Mouse (Mus musculus) olfactory bulb, adult 2 months (tissue): ENCODE data around the gene Cldn9.

Experiments used
- CTCF ChIP-seq: fragments of 200-500 bp; IDR thresholded peaks from 2 replicates; pipeline ENCODE4 v1.5.1; 2012; ENCODE audit warnings: low read depth, mild to moderate bottlenecking, low read length, moderate library complexity; ENCODE audit not compliant: insufficient read depth
- POLR2A ChIP-seq: fragments of 200-500 bp; IDR thresholded peaks from 2 replicates; pipeline ENCODE4 v1.6.1; 2012; ENCODE audit warnings: mild to moderate bottlenecking, low read depth, low read length, moderate library complexity; ENCODE audit not compliant: insufficient read depth

DNA sequence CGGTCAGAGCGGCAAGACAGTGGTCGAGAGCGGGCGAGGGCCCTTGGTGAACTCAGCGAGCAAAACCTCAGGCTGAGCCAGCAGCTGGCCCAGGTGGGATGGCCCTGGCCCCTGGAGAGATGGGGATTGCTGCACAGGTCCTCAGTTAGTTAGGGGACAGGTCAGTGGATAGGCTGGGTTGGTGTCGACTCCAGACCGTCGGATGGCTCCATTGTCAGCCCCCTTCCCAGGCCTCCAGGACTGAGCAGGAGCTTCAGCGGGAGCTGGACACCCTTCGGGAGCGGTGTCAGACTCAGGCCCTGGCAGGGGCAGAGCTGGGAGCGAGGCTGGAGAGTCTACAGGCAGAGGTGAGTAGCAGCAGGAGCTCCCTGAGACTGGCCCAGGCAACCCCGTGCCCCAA, 18.3 kb downstream of the Cldn9 start:
- TF ChIP-seq CTCF (no peak), POLR2A (no peak)
